Mouse (Mus musculus) heart, adult 2 months (tissue): ENCODE measurements around the gene Inpp4a.

Source experiments
- CTCF ChIP-seq: fragments of 200-600 bp; IDR thresholded peaks from 2 replicates; pipeline ENCODE4 v1.8.1; 2022; ENCODE audit warnings: antibody characterized with exemption, mild to moderate bottlenecking, moderate library complexity
- EP300 ChIP-seq: fragments of 200-500 bp; IDR thresholded peaks from 2 replicates; pipeline ENCODE4 v1.6.1; 2011; ENCODE audit warnings: low read depth, low read length, control low read depth; ENCODE audit not compliant: insufficient read depth
- POLR2A ChIP-seq: fragments of 200-500 bp; IDR thresholded peaks from 2 replicates; pipeline ENCODE4 v1.6.1; 2011; ENCODE audit warnings: mild to moderate bottlenecking, low read depth, low read length, control low read depth; ENCODE audit not compliant: insufficient read depth

- TF ChIP-seq CTCF (no peak), EP300 (no peak), POLR2A (no peak)
Measured at GRCm38 (mm10) chr1:37396481-37396880, 96.8 kb downstream of the Inpp4a start.
